Mouse (Mus musculus) spleen, postnatal 36 days (tissue): ENCODE measurements around the gene Brd3.

ENCODE experiments used
- DNase-seq, 2 experiments: peaks; one replicate each; pipeline ENCODE4 v3.0.0; 2022; ENCODE audit warnings: low spot score in 2 of 2, mixed read lengths in 1 of 2

The Brd3 gene

GRCm38 (mm10) chr2:27426855-27427457 lies 80.5 kb downstream of the Brd3 start, which contains the start of gene Vav2:
Gene Vav2, minus strand, starts transcription at chr2:27427033.
- DNase-seq, result peak; percentile 96 to 97

- peak in 1 of 2 experiments; percentile 42 for DNase-seq
These were observed 81.0 kb downstream of the Brd3 start for GRCm38 (mm10) chr2:27426406-27426854.

GRCm38 (mm10) chr2:27425751-27426405 lies 81.6 kb downstream of the Brd3 start:
- no peak for DNase-seq

DNA sequence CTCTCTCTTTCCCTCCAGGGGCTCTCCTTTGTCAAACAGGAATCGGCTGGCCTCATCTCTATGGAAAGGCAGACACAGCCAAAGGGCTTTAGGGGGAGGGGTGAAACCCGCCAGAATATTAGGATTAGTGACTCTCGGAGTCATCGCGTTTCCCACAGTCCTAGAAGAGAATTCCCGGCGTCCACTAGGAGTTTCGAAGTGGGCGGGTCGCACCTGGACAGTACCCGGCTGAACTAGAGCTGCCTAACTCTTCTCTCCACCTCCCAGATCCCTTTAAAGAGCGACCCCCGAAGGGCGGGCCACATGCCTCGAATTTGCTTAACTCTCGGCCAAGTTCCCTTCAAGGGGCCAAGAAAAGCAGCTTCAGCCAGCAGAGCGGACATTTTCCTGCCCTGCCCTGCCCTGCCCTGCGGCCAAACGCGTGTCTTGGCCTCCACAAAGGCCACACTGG lies 82.3 kb downstream of the Brd3 start:
- no peak for DNase-seq

DNA sequence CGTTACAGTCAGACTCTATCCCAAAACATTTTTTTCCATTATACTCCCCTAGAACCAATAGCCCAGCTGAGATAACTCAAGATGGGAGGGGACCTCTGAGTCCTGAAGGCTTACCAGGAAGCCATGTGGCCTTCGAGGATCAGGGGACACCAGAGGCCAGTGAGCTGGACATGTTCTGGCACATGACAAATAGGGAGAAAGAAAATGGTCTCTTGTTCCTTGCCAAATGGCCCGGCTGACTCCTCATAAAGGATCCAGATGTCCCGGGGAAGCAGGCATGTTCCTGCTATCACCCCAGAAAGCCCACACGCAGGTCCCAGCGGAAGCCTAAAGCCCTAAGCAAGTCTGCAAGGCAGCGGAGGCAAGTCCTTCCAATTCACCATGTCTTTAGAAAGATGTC lies 83.9 kb downstream of the Brd3 start:
- DNase-seq, result no peak

- DNase-seq, result no peak
These were observed 86.0 kb downstream of the Brd3 start for GRCm38 (mm10) chr2:27421293-27422068.

GRCm38 (mm10) chr2:27418577-27419070 lies 88.8 kb downstream of the Brd3 start:
- DNase-seq, result no peak

DNA sequence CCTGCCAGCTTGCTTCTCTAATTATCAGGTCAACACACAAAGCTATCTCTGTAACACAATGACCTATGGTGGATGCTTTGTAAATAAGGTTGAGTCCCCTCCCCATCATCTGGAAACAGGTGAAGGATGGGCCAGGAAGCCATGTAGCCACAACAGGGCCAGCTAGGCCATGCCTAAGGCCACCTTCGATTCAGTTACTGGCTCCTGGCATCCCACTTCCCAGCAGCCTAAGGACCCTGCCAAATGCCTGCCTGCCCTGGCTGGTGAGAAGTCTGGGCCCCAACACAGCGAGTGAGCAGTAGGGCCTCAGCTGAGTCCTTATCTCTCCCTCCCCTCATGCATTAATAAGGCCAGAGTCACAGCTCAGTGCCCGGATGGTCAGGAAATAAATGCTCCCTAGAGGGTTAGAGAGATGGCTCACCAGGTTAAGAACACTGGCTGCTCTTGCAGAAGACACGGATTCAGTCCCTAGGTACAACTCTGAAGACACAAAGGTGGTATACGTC lies 89.8 kb downstream of the Brd3 start:
- no peak for DNase-seq

DNA sequence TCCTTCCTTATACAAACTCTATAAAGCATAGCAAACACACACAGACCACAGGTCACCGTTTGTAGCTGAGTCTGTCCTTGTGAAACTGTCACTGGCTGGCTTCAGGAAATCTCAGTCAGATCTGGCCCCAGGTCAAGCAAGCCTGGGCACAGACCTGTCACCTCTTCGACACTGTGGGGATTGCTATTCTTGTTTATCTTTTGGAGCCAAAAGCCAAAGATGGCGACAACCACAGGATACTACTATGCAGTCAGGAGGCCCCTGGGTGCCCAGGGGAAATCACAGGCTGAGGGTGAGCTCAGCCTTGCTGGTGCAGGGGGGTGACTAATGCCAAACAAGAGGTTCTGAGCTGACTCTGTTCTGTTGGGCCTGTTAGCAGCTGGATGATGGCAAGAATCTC lies 91.0 kb downstream of the Brd3 start:
- DNase-seq, result no peak

DNA sequence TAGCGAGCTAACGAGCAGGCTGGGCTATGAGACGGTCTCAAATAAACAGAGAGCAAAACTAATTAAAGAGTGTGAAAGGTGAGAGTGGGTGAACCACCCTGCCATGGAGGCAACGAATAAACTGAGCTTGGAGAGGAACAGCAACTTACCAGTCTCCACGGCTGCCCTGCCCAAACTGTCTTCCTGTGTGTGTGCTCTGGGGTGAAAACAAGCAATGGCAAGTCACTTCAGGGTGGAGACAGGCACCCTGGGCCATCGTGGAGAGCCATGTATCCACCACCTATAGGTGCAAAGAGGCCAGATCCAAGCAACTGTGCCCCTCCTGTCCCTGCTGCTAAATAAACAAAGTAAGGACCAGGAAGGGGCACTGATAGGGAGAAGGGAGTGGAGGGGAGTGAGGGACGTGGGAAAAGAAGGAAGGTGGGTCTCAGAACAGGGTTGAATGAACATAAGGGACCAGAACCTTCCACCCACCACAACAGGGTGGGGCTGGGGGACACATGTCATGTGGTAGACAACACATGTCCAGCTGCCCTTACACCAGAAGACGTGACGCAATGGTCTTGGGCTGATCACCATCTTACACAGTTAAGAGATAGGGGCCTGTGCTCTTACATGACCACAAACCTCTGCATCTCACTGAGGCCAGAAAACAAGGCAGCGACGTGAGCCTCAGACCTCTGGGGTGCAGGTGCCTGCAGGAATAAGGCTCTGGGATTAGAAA lies 92.2 kb downstream of the Brd3 start:
- peak; percentile 72 to 75 for DNase-seq

DNA sequence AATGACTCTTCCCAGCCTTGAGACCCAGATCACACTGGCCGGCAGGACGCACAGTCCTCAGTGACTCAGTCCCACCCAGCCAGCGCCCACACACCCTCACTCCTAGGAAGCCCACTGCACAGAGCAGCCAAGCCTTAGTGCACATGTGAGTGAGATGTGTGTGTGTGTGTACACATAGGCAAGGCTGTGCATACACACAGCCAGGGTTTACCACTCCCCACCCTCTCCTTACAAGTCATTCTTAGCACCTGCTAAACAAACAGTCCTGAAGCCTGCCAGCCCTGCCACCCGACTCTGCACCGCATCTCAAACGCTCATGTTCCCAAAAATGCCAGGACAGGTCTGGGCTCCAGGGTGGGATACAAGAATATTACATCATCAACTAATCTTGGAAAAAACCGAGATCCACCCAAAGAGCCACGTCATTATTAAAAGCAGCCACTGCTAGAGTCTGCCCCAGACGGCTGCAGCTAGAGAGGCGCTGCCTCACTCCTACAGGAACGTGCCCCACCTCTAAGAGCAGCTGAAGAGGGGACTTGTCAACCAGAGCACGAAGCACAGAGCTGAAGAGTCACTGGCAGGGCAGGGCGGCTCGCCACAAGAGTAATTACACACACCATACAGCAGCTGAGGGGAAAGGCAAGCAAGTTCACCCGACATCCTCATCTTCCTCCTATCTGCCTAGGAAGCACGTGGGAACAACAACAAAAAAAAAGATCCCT lies 93.4 kb downstream of the Brd3 start:
- peak in 1 of 2 experiments; percentile 55 for DNase-seq

DNA sequence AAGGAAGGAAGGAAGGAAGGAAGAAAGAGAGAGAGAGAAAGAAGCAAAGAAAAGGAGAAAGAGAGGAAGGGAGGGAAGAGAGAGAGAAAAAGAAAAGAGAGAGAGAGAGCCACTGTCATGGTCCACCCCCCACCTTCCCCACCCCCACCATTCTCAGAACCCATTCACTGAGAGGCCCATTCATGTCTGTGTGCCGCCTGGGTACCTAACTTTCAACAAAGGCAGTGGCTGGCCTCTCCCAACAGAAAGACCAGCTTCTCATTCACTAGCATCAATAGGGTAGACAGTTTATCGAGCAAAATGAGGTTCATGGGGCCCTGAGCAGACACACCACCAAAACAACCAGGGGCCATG lies 93.9 kb downstream of the Brd3 start:
- no peak for DNase-seq

- no peak for DNase-seq
These were observed 95.1 kb downstream of the Brd3 start for GRCm38 (mm10) chr2:27412245-27412800.

- peak; percentile 74 to 81 for DNase-seq
These were observed 95.7 kb downstream of the Brd3 start for GRCm38 (mm10) chr2:27411688-27412174.

GRCm38 (mm10) chr2:27410518-27411140 lies 96.8 kb downstream of the Brd3 start:
- DNase-seq, result no peak

DNA sequence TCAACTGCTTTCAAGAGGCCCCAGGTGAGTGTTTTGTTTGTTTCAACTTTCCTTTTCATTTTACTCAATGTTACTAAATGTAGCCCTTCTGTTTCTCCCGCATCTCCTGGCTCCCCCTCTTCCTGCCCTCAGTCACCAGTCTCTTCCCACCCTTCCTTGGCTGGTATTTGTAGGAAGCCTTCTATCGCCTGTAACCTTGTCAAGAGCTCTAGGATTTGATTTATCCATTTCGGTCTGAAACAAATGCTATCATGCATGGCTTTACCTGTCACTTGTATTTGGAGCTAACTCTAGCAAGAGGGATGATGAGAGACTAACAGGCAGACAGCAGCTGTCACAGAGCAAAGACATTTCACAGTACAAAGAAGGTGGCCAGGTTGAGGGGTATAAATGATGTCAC lies 99.3 kb downstream of the Brd3 start:
- no peak for DNase-seq

DNA sequence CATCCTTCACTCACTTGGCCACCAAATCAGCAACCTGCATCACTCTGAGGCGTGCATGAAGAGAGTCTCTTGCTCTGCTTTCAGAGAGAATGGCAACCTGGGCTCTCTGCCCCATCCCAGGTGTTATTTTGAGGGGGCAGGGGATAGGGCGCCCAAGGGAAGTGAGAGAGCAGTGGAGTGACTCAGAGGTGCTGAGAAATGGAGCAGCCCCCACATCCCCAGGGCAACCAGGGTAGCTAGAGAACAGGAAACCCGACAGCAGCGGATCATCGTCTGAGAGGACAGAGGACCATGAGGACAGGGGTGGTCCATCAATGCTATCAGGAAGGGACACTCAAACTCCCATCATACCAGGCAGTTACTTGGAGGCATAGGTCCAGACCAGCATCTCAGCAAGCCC lies 100.5 kb downstream of the Brd3 start:
- DNase-seq, result peak; percentile 79 to 80

DNA sequence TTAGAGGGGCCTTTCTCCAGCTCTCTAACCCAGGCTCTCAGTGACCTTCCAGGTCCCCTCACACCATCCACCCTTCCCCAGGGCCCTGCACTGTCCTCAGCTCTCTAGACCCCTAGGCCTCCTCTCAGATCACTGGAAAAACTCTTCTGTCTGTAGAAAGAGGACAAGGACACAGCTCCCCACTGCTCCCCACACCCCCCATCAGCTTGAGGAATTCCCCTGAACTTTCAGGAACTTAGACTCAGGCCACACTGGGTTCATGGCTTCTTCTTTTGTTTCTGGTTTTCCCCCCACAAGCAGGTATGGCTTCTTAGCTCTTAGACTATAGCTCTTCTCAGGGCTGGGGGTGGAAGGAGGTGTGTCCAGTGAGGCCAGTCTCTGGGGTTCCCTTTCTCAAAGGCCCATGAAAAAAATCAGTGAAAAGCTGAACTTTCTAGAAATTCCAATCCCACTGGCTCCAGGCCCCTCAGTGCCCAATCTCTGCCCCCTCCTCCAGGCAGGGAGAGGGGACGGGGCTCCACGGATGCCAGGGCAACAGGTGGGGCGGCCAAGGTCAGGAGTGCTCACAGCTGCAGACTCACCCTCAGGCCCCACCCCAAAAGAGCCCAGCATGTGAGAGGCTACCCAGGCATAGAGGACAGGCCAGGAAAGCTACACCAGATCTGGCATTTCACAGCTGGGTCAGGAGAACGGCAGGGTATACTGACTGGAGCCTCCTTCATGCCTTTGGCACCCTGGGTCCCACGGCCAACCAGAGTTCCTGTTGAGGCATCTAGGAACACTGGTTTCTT lies 102.2 kb downstream of the Brd3 start:
- DNase-seq, result peak; percentile 73 to 79
